Mouse (Mus musculus) liver, adult (tissue): ENCODE measurements around the gene Dok5.

Experiments used
- GATA4 ChIP-seq: IDR thresholded peaks from 2 replicates; pipeline ENCODE4 v1.6.1; 2014; ENCODE audit warnings: mild to moderate bottlenecking, low read length; ENCODE audit not compliant: insufficient replicate concordance

Dok5 gene

DNA sequence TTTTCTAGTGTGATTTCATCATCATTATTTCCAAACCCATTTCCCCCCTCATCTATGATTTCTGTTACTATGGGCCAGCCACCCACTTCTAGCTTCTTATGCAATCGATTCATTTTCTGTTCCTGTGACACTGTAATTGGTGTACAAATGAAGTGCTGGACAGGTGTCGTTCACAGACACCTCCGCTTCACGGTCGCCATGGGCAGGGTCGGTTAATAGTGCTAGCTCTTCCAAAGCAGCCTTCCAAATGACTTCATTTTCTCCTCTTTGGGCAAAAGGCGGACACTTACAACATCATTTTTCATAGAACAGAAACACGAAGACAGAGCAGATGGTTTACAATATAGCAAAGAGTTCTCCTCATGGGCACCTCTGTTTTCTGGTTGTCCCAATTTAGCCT, 1.5 kb upstream of the Dok5 start:
- TF ChIP-seq GATA4 = no peak

DNA sequence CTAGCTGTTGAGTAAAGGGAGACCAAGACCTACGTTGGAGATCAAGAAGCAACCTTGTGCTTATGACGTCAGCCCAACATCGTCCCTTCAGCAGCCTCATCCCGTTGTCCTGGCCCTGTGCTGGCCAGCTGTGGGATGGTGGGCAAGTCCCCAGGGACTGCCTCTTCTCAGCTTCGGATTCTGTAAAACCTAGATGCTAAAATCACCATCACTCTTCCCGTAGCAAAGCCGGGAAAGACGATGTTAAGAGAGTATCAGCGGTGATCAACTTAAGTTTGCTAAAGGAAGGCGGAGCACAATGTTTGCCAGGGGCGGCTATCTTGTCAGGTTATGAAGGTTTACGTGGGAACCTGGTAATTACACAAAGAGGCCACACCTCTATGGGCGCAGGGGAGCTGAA, 826 bp upstream of the Dok5 start:
- TF ChIP-seq GATA4 = no peak

DNA sequence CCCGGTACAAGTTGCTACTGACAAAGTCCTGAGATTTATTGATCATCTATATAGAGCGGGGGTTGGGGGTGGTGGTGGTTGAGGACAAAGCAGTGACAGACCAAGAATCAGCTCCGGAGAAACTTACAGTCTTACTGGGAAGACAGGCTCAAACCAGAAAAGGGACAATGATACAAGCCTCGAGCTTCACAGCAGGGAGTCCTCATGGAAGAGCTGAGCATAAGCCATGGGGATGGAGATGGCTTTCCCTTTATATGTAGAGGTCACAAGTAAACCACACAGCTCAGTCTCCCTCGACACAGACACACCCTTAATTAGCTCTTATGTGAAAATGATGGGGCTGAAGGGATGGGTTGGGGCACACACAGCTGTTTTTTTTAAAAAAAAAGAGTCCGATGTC, 402 bp upstream of the Dok5 start:
- TF ChIP-seq GATA4 = no peak

DNA sequence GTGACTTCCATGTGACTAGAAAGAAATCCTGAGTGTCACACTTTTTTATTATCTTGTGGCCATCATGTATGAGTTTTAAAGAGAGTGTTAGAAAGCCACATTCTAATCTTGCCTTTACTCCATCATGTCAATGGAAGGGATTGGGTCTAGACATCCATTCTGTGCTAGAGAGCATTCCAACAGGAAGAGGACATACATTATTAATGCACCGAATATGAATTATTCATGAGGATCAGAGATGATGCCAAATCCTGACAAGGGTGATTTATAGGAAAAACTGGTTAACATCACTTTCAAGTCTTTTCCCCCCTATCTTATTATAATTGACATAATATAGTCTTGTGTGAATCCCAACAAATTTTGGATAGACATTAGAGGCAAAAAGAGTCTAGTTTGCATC, 2.1 kb downstream of the Dok5 start:
- TF ChIP-seq GATA4 = no peak

DNA sequence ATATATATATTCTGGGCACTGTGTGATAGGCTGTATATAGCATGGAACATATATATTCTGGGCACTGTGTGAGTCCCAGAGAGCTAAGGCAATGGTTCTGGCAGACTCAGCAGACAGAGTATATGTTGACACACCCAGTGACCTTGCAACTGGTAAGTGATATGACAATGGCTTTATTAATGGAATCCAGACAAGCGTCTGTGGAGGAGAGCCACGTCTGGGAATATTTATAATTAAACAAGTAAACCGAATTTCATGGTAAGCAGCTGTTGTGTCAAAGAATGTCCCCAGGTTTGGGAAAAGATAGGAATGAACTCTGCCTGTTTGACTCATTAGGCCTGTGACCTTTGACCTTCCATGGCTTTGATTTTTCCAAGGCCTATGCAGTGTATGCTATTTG, 2.8 kb downstream of the Dok5 start:
- TF ChIP-seq GATA4 = no peak

DNA sequence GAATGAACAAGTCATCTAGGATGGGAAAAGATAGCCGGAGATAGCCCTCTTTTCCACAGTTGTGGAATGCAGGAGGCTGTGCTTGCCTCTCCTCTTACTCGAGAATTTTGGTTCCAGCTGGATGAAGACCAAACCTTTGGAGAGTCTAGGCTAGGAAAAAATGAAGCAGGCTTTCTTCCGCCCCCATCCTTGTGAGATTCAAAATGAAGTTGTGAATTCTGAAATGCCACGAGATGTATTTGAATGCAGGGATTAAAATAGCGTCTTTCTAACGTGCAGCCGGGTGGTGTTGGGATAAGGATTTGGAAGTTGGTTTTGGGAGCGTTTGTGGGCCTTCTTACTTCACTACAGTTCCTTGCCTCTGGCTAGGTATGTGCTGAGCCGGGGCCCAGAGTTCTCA, 6.8 kb downstream of the Dok5 start:
- TF ChIP-seq GATA4 = no peak

DNA sequence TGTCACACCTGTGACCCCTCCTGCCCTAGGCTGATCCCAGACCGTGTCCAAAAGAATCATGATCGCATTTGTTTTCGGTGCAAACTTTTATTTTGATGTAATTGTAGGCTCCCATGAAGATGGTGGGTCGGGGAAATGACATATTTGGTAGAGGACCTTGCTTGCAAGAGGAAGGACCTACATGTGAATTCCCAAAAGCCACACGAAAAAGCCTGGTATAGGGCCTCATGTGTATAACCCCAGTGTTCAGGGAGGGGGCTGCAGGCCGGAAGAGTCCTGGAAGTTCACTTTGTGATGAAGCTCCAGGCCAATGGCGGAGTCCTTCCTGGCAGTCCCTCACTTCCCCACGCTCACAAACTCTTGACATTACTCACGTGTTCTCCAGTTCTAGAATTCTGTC, 7.3 kb downstream of the Dok5 start:
- no peak for TF ChIP-seq GATA4

DNA sequence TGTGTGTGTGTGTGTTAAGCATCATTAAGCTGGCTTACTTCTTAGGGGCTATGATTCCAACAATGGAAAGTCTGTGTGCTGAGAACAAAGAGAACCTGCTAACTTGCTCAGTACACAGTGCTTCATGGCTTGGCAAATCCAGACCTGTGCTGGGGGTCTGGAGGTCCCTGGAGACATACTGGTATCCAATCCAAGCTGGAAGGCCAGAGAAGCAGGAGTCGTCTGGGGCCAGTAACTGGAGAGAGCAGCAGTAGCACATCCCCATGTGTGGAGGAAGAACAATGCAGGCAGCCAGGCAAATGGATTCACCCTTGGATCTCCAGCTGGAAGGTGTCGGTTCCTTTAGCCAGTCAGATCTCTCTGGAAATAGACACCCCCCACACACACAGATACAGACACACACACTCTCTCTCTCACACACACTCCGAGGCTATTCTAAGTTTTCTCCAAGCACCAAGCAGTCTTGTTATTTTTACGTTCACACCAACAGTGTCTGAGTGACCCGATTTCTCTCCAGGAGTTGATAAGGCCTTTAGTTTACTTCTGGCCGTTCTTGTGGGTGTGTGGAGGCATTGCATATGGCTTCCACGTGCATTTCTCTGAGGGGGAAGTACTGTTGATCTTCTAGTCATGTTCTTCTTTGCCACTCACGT, 8.2 kb downstream of the Dok5 start:
- no peak for TF ChIP-seq GATA4

DNA sequence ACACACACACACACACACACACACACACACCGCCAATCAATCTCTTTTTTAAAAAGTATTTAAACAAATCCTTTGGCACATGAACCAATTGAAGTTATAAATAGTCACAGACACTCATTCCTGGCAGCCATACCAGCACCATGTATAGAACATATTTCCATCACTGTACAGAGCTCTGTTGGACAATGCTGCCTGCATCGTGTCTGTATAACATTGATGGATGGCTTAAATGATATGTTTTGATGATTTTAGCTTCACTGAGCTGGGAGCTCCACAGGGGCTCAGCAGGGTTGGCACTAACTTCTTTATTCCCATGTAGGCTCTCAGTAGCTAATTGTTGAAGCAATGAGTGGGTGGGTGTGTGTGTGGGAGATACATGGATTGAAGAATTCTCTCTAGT, 11.9 kb downstream of the Dok5 start:
- TF ChIP-seq GATA4 = no peak

DNA sequence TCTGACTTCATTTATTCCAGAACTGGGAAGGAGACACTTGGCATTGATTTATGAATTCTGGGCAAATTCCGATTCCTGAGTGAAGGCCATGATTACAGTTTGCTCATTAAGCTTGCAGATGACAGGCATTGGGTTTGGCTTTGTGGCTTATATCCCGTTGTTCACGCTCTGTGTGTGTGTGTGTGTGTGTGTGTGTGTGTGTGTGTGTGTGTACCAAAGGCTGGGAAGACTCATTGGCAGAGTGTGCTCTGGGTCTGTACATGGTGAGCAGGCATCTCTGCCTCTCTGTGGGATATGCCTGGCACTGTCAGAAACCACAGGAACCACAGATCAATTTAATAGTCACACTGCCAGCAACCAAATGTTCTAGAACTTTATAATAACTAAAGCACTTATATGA, 17.3 kb downstream of the Dok5 start:
- no peak for TF ChIP-seq GATA4

DNA sequence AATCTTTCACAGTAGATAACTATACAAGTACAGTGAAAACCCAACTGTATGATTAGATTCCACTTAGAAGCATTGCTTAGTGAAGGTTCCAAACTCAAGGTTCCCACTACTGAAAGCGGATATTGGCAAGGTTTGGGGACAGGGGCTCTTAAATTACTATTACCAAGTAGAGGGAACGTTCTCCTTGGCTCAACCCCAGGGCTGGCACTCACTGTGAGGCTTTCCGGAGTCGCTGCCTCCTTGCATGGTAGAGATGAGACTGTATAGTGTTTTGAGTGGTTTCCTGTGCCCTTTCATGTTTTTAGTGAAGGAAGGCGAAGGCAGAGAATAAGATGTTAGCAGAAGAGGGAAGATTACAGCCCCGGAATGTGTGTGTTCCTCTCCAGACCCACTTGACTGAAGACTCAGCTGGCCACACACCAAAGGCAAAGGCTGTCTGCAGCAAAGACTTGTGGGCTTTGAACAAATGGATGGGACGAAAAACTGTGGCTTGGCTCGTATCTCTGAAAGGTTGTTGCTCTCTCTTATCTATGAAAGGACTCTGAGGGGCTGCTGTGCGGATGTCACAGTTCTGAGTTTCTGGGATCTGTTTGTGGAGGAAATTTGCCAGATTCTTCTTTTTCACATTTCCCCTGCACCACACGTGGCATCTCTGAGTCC, 20.7 kb downstream of the Dok5 start:
- TF ChIP-seq GATA4 = peak; percentile 51; the same call in 1 of the 2 replicates

DNA sequence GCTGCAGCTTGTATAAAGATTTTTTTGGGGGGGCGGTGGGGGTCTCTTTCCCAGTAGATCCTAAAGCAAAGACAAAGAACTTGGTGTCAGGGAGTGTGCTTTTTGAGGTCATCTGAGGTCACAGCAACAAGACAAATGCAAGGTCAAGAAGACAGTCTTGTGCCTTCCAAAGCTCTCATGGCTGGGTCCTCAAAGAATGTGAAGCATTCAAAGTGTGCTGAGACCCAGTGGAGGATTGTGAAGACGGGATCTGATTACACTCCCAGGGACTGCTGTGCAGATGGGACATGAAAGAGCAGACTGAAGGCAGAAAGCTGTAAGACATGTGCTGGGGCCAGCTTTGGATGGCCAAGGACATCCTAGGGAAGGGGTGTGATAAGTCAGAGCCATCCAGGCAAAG, 24.2 kb downstream of the Dok5 start:
- TF ChIP-seq GATA4 = no peak

DNA sequence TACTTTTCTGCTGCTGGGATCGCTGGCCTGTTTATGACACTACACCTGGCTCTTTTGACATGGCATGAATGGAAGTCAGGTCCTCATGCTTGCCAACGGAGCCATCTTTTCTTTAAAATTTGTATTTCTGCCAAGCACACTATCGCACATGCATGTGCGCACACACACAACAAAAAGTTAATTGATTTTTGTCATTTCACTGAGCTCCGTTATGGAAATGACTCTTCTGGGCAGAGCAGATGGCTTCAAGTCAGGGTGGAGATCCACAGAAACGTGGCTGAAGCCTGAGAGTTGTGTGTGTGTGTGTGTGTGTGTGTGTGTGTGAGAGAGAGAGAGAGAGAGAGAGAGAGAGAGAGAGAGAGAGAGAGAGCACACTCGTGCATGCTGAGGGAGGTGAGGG, 25.1 kb downstream of the Dok5 start:
- TF ChIP-seq GATA4 = no peak

DNA sequence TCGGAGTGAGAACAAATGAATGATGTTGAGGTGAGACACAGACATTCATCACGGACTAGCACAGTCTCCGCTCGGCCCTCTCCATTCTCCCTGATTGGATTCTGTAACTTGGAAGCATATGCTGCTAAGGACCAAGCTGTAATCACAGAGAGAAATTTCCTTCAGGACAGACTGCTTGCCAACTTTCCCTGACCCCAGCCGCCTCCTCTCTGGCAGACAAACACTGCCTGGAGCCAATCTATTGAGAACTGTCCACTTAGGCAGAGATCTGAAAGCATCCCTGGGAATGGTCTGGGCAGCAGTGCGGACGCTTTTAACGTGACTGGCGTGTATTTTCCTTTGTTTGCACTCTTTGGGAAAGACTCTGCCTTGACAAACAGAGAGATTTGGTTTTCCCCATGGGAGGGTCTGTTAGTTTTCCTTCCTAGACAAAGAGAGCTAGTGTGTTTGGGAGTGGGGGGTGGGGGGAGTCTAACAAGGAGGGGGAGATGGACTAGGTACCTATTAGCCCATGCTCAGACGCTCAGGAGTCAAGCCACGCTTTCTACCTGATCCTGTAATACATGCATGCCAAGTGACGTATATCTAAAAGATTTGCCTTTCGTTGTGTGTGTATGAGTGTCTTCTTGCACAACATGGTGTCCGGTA, 25.7 kb downstream of the Dok5 start:
- no peak for TF ChIP-seq GATA4

DNA sequence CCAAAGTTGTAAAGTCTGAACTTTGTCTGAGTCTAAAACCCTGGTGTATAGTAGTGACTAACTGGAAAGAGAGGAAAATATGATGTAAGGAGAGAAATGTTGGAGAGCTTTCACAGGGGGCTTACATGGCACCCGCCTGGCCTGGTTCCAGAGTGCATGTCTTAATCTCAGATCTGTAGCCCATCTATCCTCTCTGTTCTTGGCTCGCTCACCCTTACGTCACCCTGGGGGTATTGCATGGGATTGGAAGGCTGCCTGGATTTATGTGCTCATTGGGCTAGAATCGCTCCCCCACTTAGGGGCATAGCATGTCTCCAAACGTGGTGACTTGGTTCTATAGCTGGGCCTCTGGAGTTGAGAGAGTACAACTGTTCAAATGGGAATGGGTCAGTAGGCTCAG, 26.6 kb downstream of the Dok5 start:
- TF ChIP-seq GATA4 = no peak

DNA sequence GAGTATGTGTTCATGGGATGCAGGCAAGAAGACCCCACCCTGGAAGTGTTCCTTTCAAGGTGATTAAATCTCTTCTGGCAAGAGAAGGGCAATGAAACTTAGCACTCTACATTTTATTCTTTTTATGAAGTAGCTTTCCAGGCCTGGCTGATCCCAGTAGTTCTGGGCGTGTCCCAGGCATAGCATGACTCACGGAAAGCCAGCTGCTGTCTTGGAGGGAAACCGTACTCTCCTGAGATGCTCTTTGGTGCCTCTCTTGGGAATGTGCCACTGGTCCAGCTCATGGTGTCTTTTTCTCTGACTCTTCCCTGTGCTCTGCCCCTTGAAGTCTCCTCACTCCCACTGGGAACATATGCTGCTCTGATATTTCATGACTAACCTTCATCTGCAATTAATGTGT, 33.1 kb downstream of the Dok5 start:
- no peak for TF ChIP-seq GATA4

DNA sequence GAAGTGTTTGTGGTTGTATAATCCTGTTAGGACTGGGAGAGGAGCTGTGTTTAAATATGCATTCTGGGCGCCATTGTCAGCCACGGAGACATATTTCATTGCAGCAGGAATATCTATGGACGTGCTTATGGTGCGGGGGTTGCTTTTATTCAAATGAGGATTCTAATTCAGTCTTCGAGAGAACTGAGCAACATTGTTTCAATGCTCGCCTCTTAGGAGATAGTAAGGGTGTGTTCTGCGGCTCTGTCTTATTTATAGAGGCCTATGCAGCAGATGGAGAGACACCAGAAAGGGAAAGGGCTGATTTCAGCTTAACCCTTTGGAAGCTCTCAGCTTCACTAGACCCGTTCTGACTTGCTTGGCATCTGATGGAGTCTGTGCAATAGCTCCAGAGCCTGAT, 35.6 kb downstream of the Dok5 start:
- no peak for TF ChIP-seq GATA4

DNA sequence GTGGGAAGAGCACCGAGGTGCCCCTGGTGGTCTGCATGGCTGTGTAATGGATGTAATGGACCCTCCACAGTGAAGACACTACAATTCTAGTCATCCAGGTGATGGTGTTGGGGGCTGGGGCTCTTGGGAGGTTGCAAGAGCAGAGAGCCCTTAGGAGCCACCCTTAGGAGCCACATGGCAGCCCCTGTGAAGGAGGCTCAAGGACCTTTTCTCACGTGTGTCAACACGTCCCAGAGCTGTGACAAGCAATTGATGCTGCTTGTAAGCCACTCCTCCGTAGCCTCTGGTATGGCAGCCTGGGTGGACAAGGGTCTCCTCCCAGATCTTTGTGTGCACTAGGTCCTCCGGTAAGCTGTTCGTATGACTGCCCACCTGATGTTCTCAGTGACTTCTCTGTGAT, 37.1 kb downstream of the Dok5 start:
- TF ChIP-seq GATA4 = no peak
